Mouse (Mus musculus) myocyte (in vitro differentiated cells): Measurements from ENCODE around the gene Hfm1.

Experiments
- E2F4 ChIP-seq: IDR thresholded peaks from one replicate; pipeline ENCODE4 v1.6.1; 2011; ENCODE audit warnings: mild to moderate bottlenecking, control low read depth, moderate library complexity; ENCODE audit not compliant: insufficient read depth
- MAX ChIP-seq: IDR thresholded peaks from one replicate; pipeline ENCODE4 v1.6.1; 2011; ENCODE audit warnings: low read depth, mild to moderate bottlenecking, control low read depth
- MYOD1 ChIP-seq, 3 experiments: IDR thresholded peaks; one replicate each; pipeline ENCODE4 v1.6.1; 2011; ENCODE audit warnings: control low read depth in 2 of 3, low read depth in 2 of 3, mild to moderate bottlenecking in 2 of 3, moderate library complexity in 1 of 3; ENCODE audit not compliant: insufficient read length in 2 of 3, control insufficient read depth in 1 of 3
- MYOG ChIP-seq, 3 experiments: IDR thresholded peaks; one replicate each; pipeline ENCODE4 v1.6.1; 2011; ENCODE audit warnings: control low read depth in 2 of 3, low read depth in 2 of 3, mild to moderate bottlenecking in 2 of 3; ENCODE audit not compliant: insufficient read length in 2 of 3, control insufficient read depth in 1 of 3, insufficient read depth in 1 of 3
- POLR2A ChIP-seq: IDR thresholded peaks from one replicate; pipeline ENCODE4 v1.6.1; 2011; ENCODE audit warnings: low read depth, mild to moderate bottlenecking, control low read depth, moderate library complexity; ENCODE audit not compliant: insufficient read length
- POLR2AphosphoS2 ChIP-seq: IDR thresholded peaks from one replicate; pipeline ENCODE4 v1.6.1; 2011; ENCODE audit warnings: low read depth, control low read depth; ENCODE audit not compliant: insufficient read length
- SRF ChIP-seq: IDR thresholded peaks from one replicate; pipeline ENCODE4 v1.6.1; 2011; ENCODE audit warnings: low read depth; ENCODE audit not compliant: control insufficient read depth, insufficient read length
- TCF12 ChIP-seq: IDR thresholded peaks from one replicate; pipeline ENCODE4 v1.6.1; 2011; ENCODE audit warnings: mild to moderate bottlenecking, control low read depth; ENCODE audit not compliant: poor library complexity, insufficient read depth, severe bottlenecking
- TCF3 ChIP-seq: IDR thresholded peaks from one replicate; pipeline ENCODE4 v1.6.1; 2011; ENCODE audit warnings: low read depth, control low read depth; ENCODE audit not compliant: insufficient read length
- USF1 ChIP-seq: IDR thresholded peaks from one replicate; pipeline ENCODE4 v1.6.1; 2011; ENCODE audit warnings: low read depth, mild to moderate bottlenecking, control low read depth, moderate library complexity

GRCm38 (mm10) chr5:106973883-106974282 lies 47.8 kb upstream of the Hfm1 start:
- TF ChIP-seq POLR2A: no peak
- no peak for TF ChIP-seq USF1
- TF ChIP-seq MYOG (IDR thresholded peaks at IDR 0.05; ENCODE audit: control insufficient read depth in 1 of 3, insufficient read depth in 1 of 3, insufficient read length in 2 of 3, low read depth in 2 of 3): no peak
- TF ChIP-seq POLR2AphosphoS2: no peak
- no peak for TF ChIP-seq E2F4
- no peak for TF ChIP-seq MYOD1 (IDR thresholded peaks at IDR 0.05; ENCODE audit: control insufficient read depth in 1 of 3, insufficient read length in 2 of 3, low read depth in 2 of 3)
- no peak for TF ChIP-seq MAX
- no peak for TF ChIP-seq TCF12
- TF ChIP-seq TCF3: no peak
- no peak for TF ChIP-seq SRF
